Mouse (Mus musculus): ENCODE results near the gene Trpc4ap.

DNA sequence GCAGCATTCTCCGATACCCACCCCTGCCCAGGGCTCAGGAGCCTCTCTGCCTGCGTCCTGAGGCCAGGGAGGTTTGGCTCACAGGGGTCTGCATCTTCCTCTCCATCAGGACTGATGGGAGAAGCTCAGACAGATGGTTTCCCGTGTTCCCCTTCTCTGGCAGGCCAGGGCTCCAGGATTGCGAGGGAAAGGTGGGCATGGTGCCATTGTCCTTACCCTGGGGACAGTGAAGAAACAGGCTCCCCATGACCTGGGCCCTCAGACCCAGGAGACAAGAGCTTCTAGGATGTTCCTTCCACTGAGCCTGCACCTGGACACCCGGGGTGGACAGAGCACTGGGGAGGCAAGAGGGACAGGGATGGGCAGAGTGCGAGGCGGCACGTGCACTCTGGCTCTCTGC is 57.6 kb downstream of the Trpc4ap start:
- TF ChIP-seq CTCF (IDR thresholded peaks at IDR 0.05; ENCODE audit: low read depth) (no peak), EP300 (IDR thresholded peaks at IDR 0.05; ENCODE audit: low read depth) (no peak)

All from liver, embryonic 14.5 days (tissue).